Mouse (Mus musculus) kidney, embryonic 15.5 days (tissue): ENCODE measurements around the gene Shld1. TPM values are rescaled to one million over a fixed set of nuclear protein-coding genes. Genes with fewer than 3 reads are reported as not detected.

Source experiments
- ATAC-seq: fragments of 200-750 bp; cut with Nextera tagmentation; replicated peaks from 2 replicates; pipeline ENCODE4 v1.8.0; 2017; ENCODE audit warnings: moderate TSS enrichment; ENCODE audit not compliant: low FRiP score
- H3K27ac ChIP-seq: fragments of 300-500 bp; sonication (generic); 2 replicates; pipeline ENCODE4 v1.5.1; 2015; ENCODE audit warnings: mild to moderate bottlenecking, inconsistent platforms
- H3K27me3 ChIP-seq: fragments of 300-500 bp; sonication (generic); 2 replicates; pipeline ENCODE4 v1.6.1; 2015; ENCODE audit warnings: inconsistent platforms
- H3K36me3 ChIP-seq: fragments of 300-500 bp; sonication (generic); 2 replicates; pipeline ENCODE4 v1.6.1; 2015; ENCODE audit warnings: inconsistent platforms
- H3K4me1 ChIP-seq: fragments of 300-500 bp; sonication (generic); 2 replicates; pipeline ENCODE4 v1.6.1; 2015; ENCODE audit warnings: inconsistent platforms
- H3K4me2 ChIP-seq: fragments of 300-500 bp; sonication (generic); 2 replicates; pipeline ENCODE4 v1.6.1; 2015; ENCODE audit warnings: moderate library complexity, mild to moderate bottlenecking, inconsistent platforms
- H3K4me3 ChIP-seq: fragments of 300-500 bp; sonication (generic); replicated peaks from 2 replicates; pipeline ENCODE4 v1.5.1; 2015; ENCODE audit warnings: mild to moderate bottlenecking, inconsistent platforms
- H3K9ac ChIP-seq: fragments of 300-500 bp; sonication (generic); 2 replicates; pipeline ENCODE4 v1.6.1; 2015; ENCODE audit warnings: mild to moderate bottlenecking, inconsistent platforms
- H3K9me3 ChIP-seq: fragments of 300-500 bp; sonication (generic); replicated peaks from 2 replicates; pipeline ENCODE4 v1.6.1; 2016; ENCODE audit warnings: inconsistent platforms
- WGBS: fragments of 180-500 bp; shearing (Covaris S2); methylation state at CpG from one replicate; pipeline ENCODE4 v1.1.7; 2015; ENCODE audit warnings: mixed read lengths; 5-methylcytosine and 5-hydroxymethylcytosine counted together
- polyA plus RNA-seq: library from polyadenylated mRNA; unstranded; fragments of >200 nt; fragmentation: Nextera tagmentation; extraction: Ambion mirVana; gene quantifications from 2 replicates; pipeline ENCODE4 v1.2.1, GENCODE M21; 2015

Shld1 gene
- polyA plus RNA-seq, 1 experiment from 2014 or later = 15.2 TPM

- ATAC-seq = peak; percentile 99
- WGBS = under 1% methylated on average over 41 of the region's 41 CpGs
Observed at GRCm38 (mm10) chr2:132781439-132782068, 94.8 kb downstream of the Shld1 start.

GRCm38 (mm10) chr2:132784039-132784438 lies 97.3 kb downstream of the Shld1 start:
- peaks cover 12% of the 10 kb centered on the region for H3K27me3 ChIP-seq
- H3K4me2 ChIP-seq = no peak overlapping the region
- no peak overlapping the region for H3K27ac ChIP-seq
- H3K9me3 ChIP-seq = no peaks in the 10 kb centered on the region
- no peak overlapping the region for H3K9ac ChIP-seq
- H3K4me3 ChIP-seq = no peak overlapping the region
- H3K36me3 ChIP-seq = no peaks in the 10 kb centered on the region
- 84% methylated on average over 6 of the region's 6 CpGs for WGBS
- ATAC-seq = no peak
- H3K4me1 ChIP-seq = peaks cover 6% of the 10 kb centered on the region

More at GRCm38 (mm10) chr2:132781439-132782068, 94.8 kb downstream of the Shld1 start:
- H3K36me3 ChIP-seq = no peaks in the 10 kb centered on the region
- peaks cover 12% of the 10 kb centered on the region for H3K27me3 ChIP-seq
- no peaks in the 10 kb centered on the region for H3K9me3 ChIP-seq
- peak overlapping the region; percentile 87 for H3K4me2 ChIP-seq
- H3K4me3 ChIP-seq = peak overlapping the region; percentile 47
- no peak overlapping the region for H3K27ac ChIP-seq
- no peak overlapping the region for H3K9ac ChIP-seq
- H3K4me1 ChIP-seq = peaks cover 6% of the 10 kb centered on the region

GRCm38 (mm10) chr2:132793441-132794203 lies 106.9 kb downstream of the Shld1 start:
- no peaks in the 10 kb centered on the region for H3K27me3 ChIP-seq
- no peaks in the 10 kb centered on the region for H3K4me1 ChIP-seq
- ATAC-seq = no peak
- WGBS = 87% methylated on average over 19 of the region's 19 CpGs
- no peak overlapping the region for H3K4me2 ChIP-seq
- no peaks in the 10 kb centered on the region for H3K9me3 ChIP-seq
- no peaks in the 10 kb centered on the region for H3K36me3 ChIP-seq
- no peak overlapping the region for H3K4me3 ChIP-seq
- no peak overlapping the region for H3K27ac ChIP-seq
- H3K9ac ChIP-seq = no peak overlapping the region

GRCm38 (mm10) chr2:132794204-132794586 lies 107.5 kb downstream of the Shld1 start:
- Histone ChIP-seq H3K4me3 (no peak overlapping the region), H3K27me3 (no peaks in the 10 kb centered on the region), H3K9ac (no peak overlapping the region), H3K27ac (no peak overlapping the region), H3K4me1 (no peaks in the 10 kb centered on the region), H3K9me3 (no peaks in the 10 kb centered on the region), H3K36me3 (no peaks in the 10 kb centered on the region), H3K4me2 (no peak overlapping the region)
- no peak for ATAC-seq
- WGBS = 81% methylated on average over 7 of the region's 7 CpGs

Other genes with a start within 250 kb of the Shld1 start
- 33.6 and 34.1 TPM in 2 replicates for gene Gpcpd1, start 99.2 kb upstream of the Shld1 start, polyA plus RNA-seq
- 4.3 and 31.0 TPM in 2 replicates for gene Chgb, start 94.3 kb downstream of the Shld1 start, polyA plus RNA-seq
- 31.0 and 31.2 TPM in 2 replicates for gene Trmt6, start 129.1 kb downstream of the Shld1 start, polyA plus RNA-seq
- gene Mcm8, start 129.2 kb downstream of the Shld1 start, polyA plus RNA-seq = 15.7 and 16.8 TPM in 2 replicates
- gene Crls1, start 159.7 kb downstream of the Shld1 start, polyA plus RNA-seq = 11.2 and 16.5 TPM in 2 replicates
- gene Lrrn4, start 194.0 kb downstream of the Shld1 start, polyA plus RNA-seq = 1.3 and 2.3 TPM in 2 replicates